Mouse (Mus musculus): ENCODE measurements around the gene Elmo1. TPM values are rescaled to one million over a fixed set of nuclear protein-coding genes. Genes with fewer than 3 reads are reported as not detected.

Gene Elmo1
- polyA plus RNA-seq, 1 experiment: not detected

DNA sequence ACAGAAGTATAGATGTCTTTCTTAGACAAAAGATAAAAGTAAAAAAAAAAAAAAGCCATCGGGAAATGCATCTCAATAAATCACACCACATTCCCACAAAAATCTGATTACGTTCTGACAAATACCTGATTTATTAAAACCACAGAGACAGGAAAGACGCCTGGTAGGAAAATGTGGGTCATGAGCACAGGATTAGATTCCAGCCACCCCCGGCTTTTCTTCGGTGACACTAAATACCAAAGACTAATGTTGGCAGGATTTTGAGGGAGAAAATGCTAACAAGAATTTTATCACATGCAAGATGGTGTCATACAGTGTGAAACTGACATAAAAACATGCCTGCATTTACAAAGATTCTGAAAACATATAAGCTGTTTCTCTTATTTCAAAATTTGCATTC lies 27.1 kb upstream of the Elmo1 start:
- TF ChIP-seq MYOD1 (IDR thresholded peaks at IDR 0.05; ENCODE audit: control insufficient read depth, insufficient read length, low read depth) (no peak), FOSL1 (IDR thresholded peaks at IDR 0.05; ENCODE audit: insufficient read depth, low read length, poor library complexity, severe bottlenecking) (no peak), MAX (IDR thresholded peaks at IDR 0.05) (no peak), USF1 (IDR thresholded peaks at IDR 0.05; ENCODE audit: low read depth) (no peak), MYOG (IDR thresholded peaks at IDR 0.05; ENCODE audit: control insufficient read depth, extremely low read depth, insufficient read length) (no peak), CTCF (IDR thresholded peaks at IDR 0.05; ENCODE audit: control insufficient read depth, insufficient read depth, insufficient read length) (no peak), CEBPB (IDR thresholded peaks at IDR 0.05; ENCODE audit: low read depth) (no peak)
- no peak overlapping the region for H3ac ChIP-seq (ENCODE audit: control insufficient read depth, insufficient read length, low read depth)
- no peaks in the 10 kb centered on the region for H3K79me3 ChIP-seq (ENCODE audit: low read depth)
- no peak overlapping the region for H3K4me3 ChIP-seq (ENCODE audit: insufficient read depth, poor library complexity, severe bottlenecking)
- H3K36me3 ChIP-seq (ENCODE audit: control insufficient read depth, insufficient read depth): no peaks in the 10 kb centered on the region
- H3K27me3 ChIP-seq (ENCODE audit: control insufficient read depth, insufficient read depth, insufficient read length): no peaks in the 10 kb centered on the region
- no peaks in the 10 kb centered on the region for H3K79me2 ChIP-seq (ENCODE audit: control insufficient read depth, insufficient read depth)

- Histone ChIP-seq H3K79me2 (ENCODE audit: control insufficient read depth, insufficient read depth) (no peaks in the 10 kb centered on the region), H3ac (ENCODE audit: control insufficient read depth, insufficient read length, low read depth) (no peak overlapping the region), H3K27me3 (ENCODE audit: control insufficient read depth, insufficient read depth, insufficient read length) (no peaks in the 10 kb centered on the region), H3K36me3 (ENCODE audit: control insufficient read depth, insufficient read depth) (no peaks in the 10 kb centered on the region), H3K79me3 (ENCODE audit: low read depth) (no peaks in the 10 kb centered on the region), H3K4me3 (ENCODE audit: insufficient read depth, poor library complexity, severe bottlenecking) (no peak overlapping the region)
- TF ChIP-seq USF1 (IDR thresholded peaks at IDR 0.05; ENCODE audit: low read depth) (no peak), CEBPB (IDR thresholded peaks at IDR 0.05; ENCODE audit: low read depth) (no peak), MAX (IDR thresholded peaks at IDR 0.05) (no peak), FOSL1 (IDR thresholded peaks at IDR 0.05; ENCODE audit: insufficient read depth, low read length, poor library complexity, severe bottlenecking) (no peak), CTCF (IDR thresholded peaks at IDR 0.05; ENCODE audit: control insufficient read depth, insufficient read depth, insufficient read length) (no peak), MYOD1 (IDR thresholded peaks at IDR 0.05; ENCODE audit: control insufficient read depth, insufficient read length, low read depth) (no peak), MYOG (IDR thresholded peaks at IDR 0.05; ENCODE audit: control insufficient read depth, extremely low read depth, insufficient read length) (no peak)
Observed at GRCm38 (mm10) chr13:20072043-20072442, 18.4 kb upstream of the Elmo1 start.

- H3K79me3 ChIP-seq (ENCODE audit: low read depth): no peaks in the 10 kb centered on the region
- no peak for TF ChIP-seq CEBPB (IDR thresholded peaks at IDR 0.05; ENCODE audit: low read depth)
- no peak for TF ChIP-seq USF1 (IDR thresholded peaks at IDR 0.05; ENCODE audit: low read depth)
- TF ChIP-seq MYOG (IDR thresholded peaks at IDR 0.05; ENCODE audit: control insufficient read depth, extremely low read depth, insufficient read length): no peak
- TF ChIP-seq MYOD1 (IDR thresholded peaks at IDR 0.05; ENCODE audit: control insufficient read depth, insufficient read length, low read depth): no peak
- no peak for TF ChIP-seq MAX (IDR thresholded peaks at IDR 0.05)
- no peak for TF ChIP-seq CTCF (IDR thresholded peaks at IDR 0.05; ENCODE audit: control insufficient read depth, insufficient read depth, insufficient read length)
- TF ChIP-seq FOSL1 (IDR thresholded peaks at IDR 0.05; ENCODE audit: insufficient read depth, low read length, poor library complexity, severe bottlenecking): no peak
Observed at GRCm38 (mm10) chr13:20072994-20073393, 17.4 kb upstream of the Elmo1 start.

DNA sequence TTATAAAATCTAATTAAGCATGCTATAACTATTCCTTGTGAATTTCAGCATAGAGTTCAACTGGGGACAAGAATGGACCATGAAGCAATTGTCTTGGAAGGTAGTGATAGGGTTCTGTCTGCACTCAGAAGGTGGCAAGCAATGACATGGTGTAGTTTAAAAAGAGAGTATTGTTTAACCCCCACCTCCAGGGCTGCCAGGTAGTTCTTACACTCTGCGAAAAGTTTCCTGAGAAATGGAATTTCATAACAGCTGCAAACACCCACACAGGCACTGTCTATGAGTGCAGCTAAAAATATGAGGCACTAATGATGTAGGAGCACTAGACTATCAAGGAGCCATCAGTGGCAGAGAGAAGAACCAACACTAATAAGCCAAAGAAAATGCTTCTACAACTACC lies 13.9 kb upstream of the Elmo1 start:
- H3ac ChIP-seq (ENCODE audit: control insufficient read depth, insufficient read length, low read depth): no peak overlapping the region
- no peaks in the 10 kb centered on the region for H3K79me2 ChIP-seq (ENCODE audit: control insufficient read depth, insufficient read depth)
- H3K4me3 ChIP-seq (ENCODE audit: insufficient read depth, poor library complexity, severe bottlenecking): no peak overlapping the region
- no peaks in the 10 kb centered on the region for H3K79me3 ChIP-seq (ENCODE audit: low read depth)
- H3K36me3 ChIP-seq (ENCODE audit: control insufficient read depth, insufficient read depth): no peaks in the 10 kb centered on the region
- H3K27me3 ChIP-seq (ENCODE audit: control insufficient read depth, insufficient read depth, insufficient read length): no peaks in the 10 kb centered on the region
- TF ChIP-seq MYOG (IDR thresholded peaks at IDR 0.05; ENCODE audit: control insufficient read depth, extremely low read depth, insufficient read length) (no peak), CEBPB (IDR thresholded peaks at IDR 0.05; ENCODE audit: low read depth) (no peak), USF1 (IDR thresholded peaks at IDR 0.05; ENCODE audit: low read depth) (no peak), MYOD1 (IDR thresholded peaks at IDR 0.05; ENCODE audit: control insufficient read depth, insufficient read length, low read depth) (no peak), FOSL1 (IDR thresholded peaks at IDR 0.05; ENCODE audit: insufficient read depth, low read length, poor library complexity, severe bottlenecking) (no peak), MAX (IDR thresholded peaks at IDR 0.05) (no peak), CTCF (IDR thresholded peaks at IDR 0.05; ENCODE audit: control insufficient read depth, insufficient read depth, insufficient read length) (no peak)

More at GRCm38 (mm10) chr13:20072994-20073393, 17.4 kb upstream of the Elmo1 start:
- H3K36me3 ChIP-seq (ENCODE audit: control insufficient read depth, insufficient read depth): no peaks in the 10 kb centered on the region
- no peaks in the 10 kb centered on the region for H3K79me2 ChIP-seq (ENCODE audit: control insufficient read depth, insufficient read depth)
- no peak overlapping the region for H3ac ChIP-seq (ENCODE audit: control insufficient read depth, insufficient read length, low read depth)
- H3K27me3 ChIP-seq (ENCODE audit: control insufficient read depth, insufficient read depth, insufficient read length): no peaks in the 10 kb centered on the region
- no peak overlapping the region for H3K4me3 ChIP-seq (ENCODE audit: insufficient read depth, poor library complexity, severe bottlenecking)

DNA sequence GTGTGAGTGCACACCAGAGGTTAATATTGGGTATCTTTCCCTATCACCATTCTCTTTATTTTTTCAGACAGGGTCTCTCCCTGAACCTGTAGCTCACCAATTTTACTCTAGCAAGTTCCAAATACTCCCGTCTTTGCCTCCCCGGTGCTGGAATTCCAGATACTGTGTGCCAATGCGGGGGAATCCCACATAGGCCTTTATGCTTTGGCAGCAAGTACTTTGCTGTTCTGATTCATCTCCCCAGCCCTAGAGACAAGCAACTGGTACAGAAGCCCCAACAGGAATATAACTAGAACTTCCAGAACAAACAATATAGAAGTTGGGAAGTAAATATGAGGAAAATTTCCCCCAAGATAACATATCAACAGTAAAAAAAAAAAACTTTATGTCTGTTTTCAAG lies 13.2 kb upstream of the Elmo1 start:
- H3K79me3 ChIP-seq (ENCODE audit: low read depth): no peaks in the 10 kb centered on the region
- no peak overlapping the region for H3ac ChIP-seq (ENCODE audit: control insufficient read depth, insufficient read length, low read depth)
- no peaks in the 10 kb centered on the region for H3K36me3 ChIP-seq (ENCODE audit: control insufficient read depth, insufficient read depth)
- no peaks in the 10 kb centered on the region for H3K79me2 ChIP-seq (ENCODE audit: control insufficient read depth, insufficient read depth)
- H3K27me3 ChIP-seq (ENCODE audit: control insufficient read depth, insufficient read depth, insufficient read length): no peaks in the 10 kb centered on the region
- TF ChIP-seq USF1 (IDR thresholded peaks at IDR 0.05; ENCODE audit: low read depth) (no peak), CTCF (IDR thresholded peaks at IDR 0.05; ENCODE audit: control insufficient read depth, insufficient read depth, insufficient read length) (no peak), FOSL1 (IDR thresholded peaks at IDR 0.05; ENCODE audit: insufficient read depth, low read length, poor library complexity, severe bottlenecking) (no peak), CEBPB (IDR thresholded peaks at IDR 0.05; ENCODE audit: low read depth) (no peak), MYOD1 (IDR thresholded peaks at IDR 0.05; ENCODE audit: control insufficient read depth, insufficient read length, low read depth) (no peak), MAX (IDR thresholded peaks at IDR 0.05) (no peak)
- no peak overlapping the region for H3K4me3 ChIP-seq (ENCODE audit: insufficient read depth, poor library complexity, severe bottlenecking)

Data from C2C12 (cell line).